Mouse (Mus musculus): Measurements from ENCODE around the gene Aggf1. TPM values are rescaled to one million over a fixed set of nuclear protein-coding genes. Genes with fewer than 3 reads are reported as not detected.
"Not testable (repeated sequence)": the region's sequence is repeated elsewhere in the genome, so short reads cannot be mapped to it uniquely, and the experiment has no call there.

Aggf1 gene
- polyA plus RNA-seq, 1 experiment from 2014 or later: 42.3 TPM

- H3K27ac ChIP-seq (ENCODE audit: low read length): no peak overlapping the region
- H3K27me3 ChIP-seq (replicated peaks; ENCODE audit: control insufficient read depth, insufficient read depth, low read length): no peaks in the 10 kb centered on the region
- 86% methylated on average over 5 of the region's 5 CpGs for WGBS
- ATAC-seq: no peak
- H3K4me2 ChIP-seq (ENCODE audit: low read length): no peak overlapping the region
- H3K4me1 ChIP-seq (replicated peaks; ENCODE audit: control insufficient read depth, insufficient read depth, low read length): no peaks in the 10 kb centered on the region
- H3K9ac ChIP-seq (replicated peaks; ENCODE audit: low read depth, low read length): no peak overlapping the region
- no peak overlapping the region for H3K4me3 ChIP-seq (replicated peaks; ENCODE audit: low read length)
- no peaks in the 10 kb centered on the region for H3K36me3 ChIP-seq (ENCODE audit: control insufficient read depth, insufficient read depth)
- no peaks in the 10 kb centered on the region for H3K9me3 ChIP-seq (ENCODE audit: control insufficient read depth, low read length)
Measured at GRCm38 (mm10) chr13:95382418-95382817, 7.3 kb upstream of the Aggf1 start.

- no peak overlapping the region for H3K27ac ChIP-seq (ENCODE audit: low read length)
- H3K4me2 ChIP-seq (ENCODE audit: low read length): no peak overlapping the region
- peaks cover 8% of the 10 kb centered on the region for H3K4me1 ChIP-seq (replicated peaks; ENCODE audit: control insufficient read depth, insufficient read depth, low read length)
- H3K9me3 ChIP-seq (ENCODE audit: control insufficient read depth, low read length): no peaks in the 10 kb centered on the region
- H3K4me3 ChIP-seq (replicated peaks; ENCODE audit: low read length): no peak overlapping the region
- no peak for ATAC-seq
- WGBS: 90% methylated on average over 3 of the region's 3 CpGs
- no peaks in the 10 kb centered on the region for H3K27me3 ChIP-seq (replicated peaks; ENCODE audit: control insufficient read depth, insufficient read depth, low read length)
- H3K36me3 ChIP-seq (ENCODE audit: control insufficient read depth, insufficient read depth): no peaks in the 10 kb centered on the region
- no peak overlapping the region for H3K9ac ChIP-seq (replicated peaks; ENCODE audit: low read depth, low read length)
Measured at GRCm38 (mm10) chr13:95378696-95379095, 3.5 kb upstream of the Aggf1 start.

GRCm38 (mm10) chr13:95376689-95377289 lies 1.6 kb upstream of the Aggf1 start:
- H3K27me3 ChIP-seq (replicated peaks; ENCODE audit: control insufficient read depth, insufficient read depth, low read length); H3K9me3 ChIP-seq (ENCODE audit: control insufficient read depth, low read length); H3K4me2 ChIP-seq (ENCODE audit: low read length); H3K9ac ChIP-seq (replicated peaks; ENCODE audit: low read depth, low read length); ATAC-seq; H3K27ac ChIP-seq (ENCODE audit: low read length); H3K36me3 ChIP-seq (ENCODE audit: control insufficient read depth, insufficient read depth); H3K4me3 ChIP-seq (replicated peaks; ENCODE audit: low read length): not testable (repeated sequence)
- H3K4me1 ChIP-seq (replicated peaks; ENCODE audit: control insufficient read depth, insufficient read depth, low read length): peaks cover 16% of the 10 kb centered on the region
- WGBS: 97% methylated on average over 11 of the region's 11 CpGs

GRCm38 (mm10) chr13:95375554-95375914 lies 382 bp upstream of the Aggf1 start:
- H3K27me3 ChIP-seq (replicated peaks; ENCODE audit: control insufficient read depth, insufficient read depth, low read length): no peaks in the 10 kb centered on the region
- peak overlapping the region; percentile 75 for H3K27ac ChIP-seq (ENCODE audit: low read length)
- H3K9me3 ChIP-seq (ENCODE audit: control insufficient read depth, low read length): no peaks in the 10 kb centered on the region
- peaks cover 16% of the 10 kb centered on the region for H3K4me1 ChIP-seq (replicated peaks; ENCODE audit: control insufficient read depth, insufficient read depth, low read length)
- H3K4me3 ChIP-seq (replicated peaks; ENCODE audit: low read length): peak overlapping the region; percentile 84
- WGBS: 26% methylated on average over 6 of the region's 6 CpGs
- peak; percentile 49 for ATAC-seq
- peak overlapping the region; percentile 64 for H3K4me2 ChIP-seq (ENCODE audit: low read length)
- H3K9ac ChIP-seq (replicated peaks; ENCODE audit: low read depth, low read length): peak overlapping the region; percentile 86
- peaks cover 5% of the 10 kb centered on the region for H3K36me3 ChIP-seq (ENCODE audit: control insufficient read depth, insufficient read depth)

- ATAC-seq: no peak
- no peak overlapping the region for H3K27ac ChIP-seq (ENCODE audit: low read length)
- no peaks in the 10 kb centered on the region for H3K9me3 ChIP-seq (ENCODE audit: control insufficient read depth, low read length)
- H3K4me1 ChIP-seq (replicated peaks; ENCODE audit: control insufficient read depth, insufficient read depth, low read length): no peaks in the 10 kb centered on the region
- no peak overlapping the region for H3K9ac ChIP-seq (replicated peaks; ENCODE audit: low read depth, low read length)
- no peak overlapping the region for H3K4me2 ChIP-seq (ENCODE audit: low read length)
- H3K4me3 ChIP-seq (replicated peaks; ENCODE audit: low read length): no peak overlapping the region
- H3K36me3 ChIP-seq (ENCODE audit: control insufficient read depth, insufficient read depth): peaks cover 54% of the 10 kb centered on the region
- 97% methylated on average over 8 of the region's 8 CpGs for WGBS
- no peaks in the 10 kb centered on the region for H3K27me3 ChIP-seq (replicated peaks; ENCODE audit: control insufficient read depth, insufficient read depth, low read length)
Measured at GRCm38 (mm10) chr13:95366356-95366755, 8.8 kb downstream of the Aggf1 start.

GRCm38 (mm10) chr13:95363440-95363839 lies 11.7 kb downstream of the Aggf1 start:
- H3K9me3 ChIP-seq (ENCODE audit: control insufficient read depth, low read length): no peaks in the 10 kb centered on the region
- no peaks in the 10 kb centered on the region for H3K4me1 ChIP-seq (replicated peaks; ENCODE audit: control insufficient read depth, insufficient read depth, low read length)
- H3K27me3 ChIP-seq (replicated peaks; ENCODE audit: control insufficient read depth, insufficient read depth, low read length): no peaks in the 10 kb centered on the region
- no peak overlapping the region for H3K27ac ChIP-seq (ENCODE audit: low read length)
- no peak overlapping the region for H3K4me3 ChIP-seq (replicated peaks; ENCODE audit: low read length)
- peaks cover 34% of the 10 kb centered on the region for H3K36me3 ChIP-seq (ENCODE audit: control insufficient read depth, insufficient read depth)
- no peak for ATAC-seq
- H3K4me2 ChIP-seq (ENCODE audit: low read length): no peak overlapping the region
- no peak overlapping the region for H3K9ac ChIP-seq (replicated peaks; ENCODE audit: low read depth, low read length)
- WGBS: 88% methylated on average over 4 of the region's 4 CpGs

GRCm38 (mm10) chr13:95358223-95358622 lies 16.9 kb downstream of the Aggf1 start:
- H3K36me3 ChIP-seq (ENCODE audit: control insufficient read depth, insufficient read depth): peaks cover 40% of the 10 kb centered on the region
- ATAC-seq: no peak

GRCm38 (mm10) chr13:95348476-95348875 lies 26.7 kb downstream of the Aggf1 start:
- 92% methylated on average over 3 of the region's 3 CpGs for WGBS
- Histone ChIP-seq H3K4me3 (replicated peaks; ENCODE audit: low read length) (no peak overlapping the region), H3K27ac (ENCODE audit: low read length) (no peak overlapping the region), H3K9me3 (ENCODE audit: control insufficient read depth, low read length) (no peaks in the 10 kb centered on the region), H3K9ac (replicated peaks; ENCODE audit: low read depth, low read length) (no peak overlapping the region), H3K4me2 (ENCODE audit: low read length) (no peak overlapping the region), H3K4me1 (replicated peaks; ENCODE audit: control insufficient read depth, insufficient read depth, low read length) (no peaks in the 10 kb centered on the region), H3K27me3 (replicated peaks; ENCODE audit: control insufficient read depth, insufficient read depth, low read length) (no peaks in the 10 kb centered on the region), H3K36me3 (ENCODE audit: control insufficient read depth, insufficient read depth) (peaks cover 13% of the 10 kb centered on the region)
- no peak for ATAC-seq

More at GRCm38 (mm10) chr13:95358223-95358622, 16.9 kb downstream of the Aggf1 start:
- Histone ChIP-seq H3K4me1 (replicated peaks; ENCODE audit: control insufficient read depth, insufficient read depth, low read length) (no peaks in the 10 kb centered on the region), H3K9me3 (ENCODE audit: control insufficient read depth, low read length) (no peaks in the 10 kb centered on the region), H3K4me3 (replicated peaks; ENCODE audit: low read length) (no peak overlapping the region), H3K4me2 (ENCODE audit: low read length) (no peak overlapping the region), H3K27ac (ENCODE audit: low read length) (no peak overlapping the region), H3K27me3 (replicated peaks; ENCODE audit: control insufficient read depth, insufficient read depth, low read length) (no peaks in the 10 kb centered on the region), H3K9ac (replicated peaks; ENCODE audit: low read depth, low read length) (no peak overlapping the region)
- 90% methylated on average over 2 of the region's 2 CpGs for WGBS

GRCm38 (mm10) chr13:95347018-95347696 lies 28.0 kb downstream of the Aggf1 start:
- peak; percentile 79 for ATAC-seq
- no peaks in the 10 kb centered on the region for H3K9me3 ChIP-seq (ENCODE audit: control insufficient read depth, low read length)
- H3K27ac ChIP-seq (ENCODE audit: low read length): no peak overlapping the region
- WGBS: 31% methylated on average over 8 of the region's 8 CpGs
- H3K4me2 ChIP-seq (ENCODE audit: low read length): no peak overlapping the region
- no peaks in the 10 kb centered on the region for H3K27me3 ChIP-seq (replicated peaks; ENCODE audit: control insufficient read depth, insufficient read depth, low read length)
- no peak overlapping the region for H3K4me3 ChIP-seq (replicated peaks; ENCODE audit: low read length)
- H3K36me3 ChIP-seq (ENCODE audit: control insufficient read depth, insufficient read depth): 0 out of 2 replicates have a peak, but pooled peaks cover 8% of the 10 kb centered on the region
- no peaks in the 10 kb centered on the region for H3K4me1 ChIP-seq (replicated peaks; ENCODE audit: control insufficient read depth, insufficient read depth, low read length)
- no peak overlapping the region for H3K9ac ChIP-seq (replicated peaks; ENCODE audit: low read depth, low read length)
